Mouse (Mus musculus): ENCODE results near the gene Xrcc1.

Xrcc1 gene

GRCm38 (mm10) chr7:24621193-24621592 is 75.1 kb downstream of the Xrcc1 start:
- in situ Hi-C loops (cut with MboI; ENCODE audit: unreplicated experiment in 2 of 2) = no loop called here

DNA sequence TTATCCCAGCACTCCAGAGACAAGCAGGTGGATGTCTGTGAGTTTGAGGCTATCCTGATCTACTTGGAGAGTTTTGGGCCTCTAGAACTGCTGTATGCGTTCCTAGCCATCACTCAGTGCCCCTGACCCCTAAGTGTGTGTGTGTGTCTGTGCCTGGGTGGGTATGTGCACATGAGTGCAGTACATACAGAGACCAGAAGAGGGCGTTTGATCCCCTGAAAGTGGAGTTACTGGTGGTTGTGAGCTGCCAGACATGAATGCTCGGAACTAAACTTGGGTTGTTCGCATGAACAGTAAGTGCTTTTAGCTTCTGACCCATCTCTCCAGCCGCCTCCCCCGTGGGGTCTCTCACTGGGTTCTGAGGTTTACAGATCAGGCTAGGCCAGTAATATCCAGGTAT is 76.9 kb downstream of the Xrcc1 start:
- in situ Hi-C loops (cut with MboI; ENCODE audit: unreplicated experiment in 2 of 2) = no loop called here

Measured in v-Abl transformed pro-B cells (cell line).